Mouse (Mus musculus) gastrocnemius, adult 2 months (tissue): ENCODE measurements around the gene Esrrb. TPM values are rescaled to one million over a fixed set of nuclear protein-coding genes. Genes with fewer than 3 reads are reported as not detected.

ENCODE experiments used
- DNase-seq: peaks from one replicate; pipeline ENCODE4 v3.0.0; 2022
- H3K27ac ChIP-seq: fragments of 200-600 bp; 2 replicates; pipeline ENCODE4 v1.8.1; 2022; ENCODE audit warnings: mild to moderate bottlenecking
- H3K4me3 ChIP-seq: fragments of 200-600 bp; 2 replicates; pipeline ENCODE4 v1.8.1; 2022; ENCODE audit warnings: mild to moderate bottlenecking, moderate library complexity
- CTCF ChIP-seq: fragments of 200-600 bp; IDR thresholded peaks from 2 replicates; pipeline ENCODE4 v1.8.1; 2022; ENCODE audit warnings: antibody characterized with exemption, mild to moderate bottlenecking, moderate library complexity
- intact Hi-C: fragments of 180-260 bp; cut with DNase I; formaldehyde crosslinking; loops from one replicate; pipeline ENCODE4 v1.15.1; 2025
- total RNA-seq, 2 experiments: library from RNA; stranded (reverse); gene quantifications; 2 replicates each; pipeline ENCODE4 v1.2.3; 2021

Gene Esrrb
- total RNA-seq, 2 experiments from 2014 or later: 5.4 to 11.5 TPM

DNA sequence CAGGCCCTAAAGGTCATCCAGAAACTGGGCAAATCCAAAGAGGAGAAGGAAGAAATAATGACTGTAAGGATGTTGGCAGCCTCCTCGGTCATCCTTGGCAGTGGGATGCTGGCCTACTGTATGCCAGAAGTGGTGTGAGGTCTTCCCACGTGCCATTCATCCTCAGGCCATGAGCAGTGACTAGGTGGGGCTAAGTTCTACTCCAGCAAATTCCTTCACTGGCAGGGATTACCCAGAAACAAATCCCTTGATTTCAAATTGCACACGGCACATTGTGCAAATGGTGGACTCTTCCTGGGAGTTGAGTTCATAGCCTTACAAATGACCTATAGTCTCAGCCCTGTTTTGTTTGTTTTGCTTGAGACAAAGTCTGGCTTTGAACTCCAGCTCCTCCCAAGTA lies 151.4 kb downstream of the Esrrb start:
- TF ChIP-seq CTCF: no peak

DNA sequence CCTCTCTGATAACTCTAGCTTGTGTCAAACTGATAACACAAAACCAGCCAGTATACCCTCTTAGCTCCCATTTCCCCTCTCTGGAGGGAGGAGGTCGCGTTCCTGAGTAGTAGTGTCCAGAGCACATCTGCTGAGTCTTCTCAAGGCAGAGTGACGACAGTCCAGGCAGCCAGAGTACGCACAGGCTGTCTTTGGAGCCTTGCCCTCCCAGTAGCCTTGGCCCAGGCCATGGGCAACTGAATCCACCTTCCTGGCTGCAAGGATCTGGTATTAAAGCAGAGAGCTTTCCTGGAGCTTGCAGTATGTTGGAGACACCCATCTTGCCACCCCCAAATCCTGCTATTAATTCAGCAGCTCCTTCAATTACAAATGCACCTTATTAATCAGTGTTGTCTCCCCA lies 152.7 kb downstream of the Esrrb start:
- TF ChIP-seq CTCF: no peak
- Histone ChIP-seq H3K27ac (no peak overlapping the region), H3K4me3 (no peak overlapping the region)
- intact Hi-C loops: no loop called here
- DNase-seq: peak; percentile 65

More for the DNA sequence above, 151.4 kb downstream of the Esrrb start:
- intact Hi-C loops: no loop called here
- Histone ChIP-seq H3K4me3 (no peak overlapping the region), H3K27ac (no peak overlapping the region)
- no peak for DNase-seq

DNA sequence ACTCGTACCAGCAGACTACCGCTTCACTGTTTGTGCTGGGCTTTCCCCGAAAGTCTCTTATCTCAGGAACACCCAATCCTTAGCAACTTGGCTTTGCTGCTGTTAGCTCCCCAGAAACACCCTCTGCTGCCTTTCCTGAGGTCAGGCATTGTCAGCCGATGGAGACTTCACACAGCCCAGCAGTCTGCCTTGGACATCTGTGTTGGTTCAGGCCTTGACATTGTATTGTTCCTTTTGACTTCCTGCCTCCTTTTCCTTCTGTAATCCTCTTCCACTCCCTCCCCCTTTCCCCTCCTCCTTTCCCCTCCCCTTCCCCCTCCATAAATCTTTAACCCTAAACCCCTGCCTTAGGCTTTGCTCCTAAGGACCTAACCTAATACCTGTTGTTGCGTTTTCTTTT lies 155.7 kb downstream of the Esrrb start:
- no peak overlapping the region for H3K4me3 ChIP-seq
- intact Hi-C loops: no loop called here
- H3K27ac ChIP-seq: no peak overlapping the region
- DNase-seq: no peak
- TF ChIP-seq CTCF: no peak

DNA sequence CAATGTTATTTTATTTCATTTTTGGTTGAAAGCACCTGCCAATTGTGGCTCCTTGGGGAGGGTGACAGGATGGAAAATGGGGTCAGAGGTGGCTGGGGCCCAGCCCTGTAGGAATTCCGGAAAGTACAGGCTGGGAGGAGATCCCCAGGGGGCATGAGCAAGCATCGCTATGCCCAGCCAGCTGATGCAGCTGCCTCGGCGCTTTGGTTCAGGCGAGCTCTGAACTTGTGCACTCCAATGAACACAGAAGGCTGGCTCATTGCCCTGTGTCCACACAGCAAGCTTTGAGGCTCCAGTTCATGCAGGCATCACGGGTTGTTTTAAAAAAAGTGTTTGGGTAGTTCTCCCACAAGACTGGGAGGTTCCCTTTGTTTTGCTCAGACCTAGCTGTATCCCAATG lies 156.8 kb downstream of the Esrrb start:
- no peak for TF ChIP-seq CTCF
- no peak overlapping the region for H3K4me3 ChIP-seq
- intact Hi-C loops: no loop called here
- H3K27ac ChIP-seq: no peak overlapping the region
- DNase-seq: peak; percentile 47

DNA sequence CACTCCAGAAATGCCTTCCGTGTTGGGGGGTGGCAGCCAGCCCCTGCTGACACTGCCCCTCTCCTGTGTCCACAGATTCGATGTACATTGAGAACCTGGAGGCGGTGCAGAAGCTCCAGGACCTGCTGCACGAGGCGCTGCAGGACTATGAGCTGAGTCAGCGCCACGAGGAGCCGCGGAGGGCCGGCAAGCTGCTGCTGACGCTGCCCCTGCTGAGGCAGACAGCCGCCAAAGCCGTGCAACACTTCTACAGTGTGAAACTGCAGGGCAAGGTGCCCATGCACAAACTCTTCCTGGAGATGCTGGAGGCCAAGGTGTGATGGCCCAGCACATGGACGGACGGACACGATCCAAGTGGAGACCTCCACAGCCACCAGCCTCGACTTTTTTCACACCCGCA lies 157.8 kb downstream of the Esrrb start:
- no peak for TF ChIP-seq CTCF
- Histone ChIP-seq H3K27ac (no peak overlapping the region), H3K4me3 (no peak overlapping the region)
- no peak for DNase-seq
- intact Hi-C loops: no loop called here

DNA sequence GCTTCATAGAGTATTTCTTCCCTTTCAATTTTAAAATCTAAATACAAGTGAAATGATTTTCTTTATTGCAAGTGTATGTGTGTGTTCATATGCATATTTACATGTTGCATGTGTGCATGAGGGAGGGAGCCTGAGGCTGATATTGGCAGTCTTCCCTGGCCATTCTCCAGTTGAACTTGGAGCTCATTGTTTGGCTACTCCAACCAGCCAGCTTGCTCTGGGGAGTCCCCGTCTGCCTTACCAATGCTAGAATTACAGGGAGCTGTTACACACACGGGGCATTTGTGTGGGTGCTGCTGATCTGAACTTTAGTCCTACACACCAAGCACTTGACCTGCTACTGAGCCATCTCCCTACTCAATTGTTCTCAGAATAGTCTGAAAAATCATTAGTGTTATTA lies 173.4 kb downstream of the Esrrb start:
- H3K27ac ChIP-seq: no peak overlapping the region
- intact Hi-C loops: no loop called here
- no peak overlapping the region for H3K4me3 ChIP-seq
- TF ChIP-seq CTCF: no peak
- no peak for DNase-seq

DNA sequence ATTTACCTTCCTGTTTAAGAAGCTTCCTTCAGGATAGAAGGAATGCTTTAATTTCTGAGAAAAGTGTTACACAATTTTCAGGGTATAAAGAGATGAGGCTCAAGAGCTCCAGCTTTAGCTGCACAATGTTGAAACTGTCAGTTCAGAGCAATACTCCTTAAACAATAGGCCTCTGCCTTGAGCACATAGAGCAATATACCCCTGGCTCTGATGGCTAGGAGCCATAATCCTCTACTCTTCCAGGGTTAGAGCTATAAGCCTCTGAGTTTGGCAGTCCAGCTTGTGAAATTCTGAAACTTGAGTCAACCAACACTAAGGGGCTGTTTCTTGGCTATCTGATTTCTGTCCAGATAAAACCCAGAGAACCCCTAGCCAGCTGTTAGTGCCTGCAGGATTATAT lies 176.9 kb downstream of the Esrrb start:
- intact Hi-C loops: no loop called here
- no peak overlapping the region for H3K4me3 ChIP-seq

DNA sequence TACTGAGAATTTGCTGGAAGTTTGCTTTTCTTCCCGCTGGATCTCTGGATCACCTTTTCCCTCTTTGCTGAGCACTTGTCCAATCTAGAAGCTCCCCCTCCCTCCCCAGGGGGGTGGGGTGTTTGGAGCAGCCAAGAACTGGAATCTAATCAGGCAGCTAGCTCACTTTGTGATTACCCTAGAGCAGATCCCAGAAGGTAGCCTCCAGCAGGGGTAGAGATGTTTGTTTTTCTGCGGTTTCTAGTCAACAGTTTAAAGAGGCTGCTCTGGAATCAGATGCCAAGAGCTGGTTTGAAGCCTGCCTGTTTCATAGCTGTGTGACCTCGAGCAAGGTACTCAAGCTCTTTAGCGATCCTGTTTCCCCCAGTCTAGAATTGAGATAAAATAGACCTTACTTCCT lies 177.8 kb downstream of the Esrrb start:
- Histone ChIP-seq H3K27ac (no peak overlapping the region), H3K4me3 (no peak overlapping the region)
- peak; percentile 26 for DNase-seq
- intact Hi-C loops: no loop called here
- no peak for TF ChIP-seq CTCF

More for the DNA sequence above, 176.9 kb downstream of the Esrrb start:
- DNase-seq: no peak
- no peak overlapping the region for H3K27ac ChIP-seq
- TF ChIP-seq CTCF: no peak

DNA sequence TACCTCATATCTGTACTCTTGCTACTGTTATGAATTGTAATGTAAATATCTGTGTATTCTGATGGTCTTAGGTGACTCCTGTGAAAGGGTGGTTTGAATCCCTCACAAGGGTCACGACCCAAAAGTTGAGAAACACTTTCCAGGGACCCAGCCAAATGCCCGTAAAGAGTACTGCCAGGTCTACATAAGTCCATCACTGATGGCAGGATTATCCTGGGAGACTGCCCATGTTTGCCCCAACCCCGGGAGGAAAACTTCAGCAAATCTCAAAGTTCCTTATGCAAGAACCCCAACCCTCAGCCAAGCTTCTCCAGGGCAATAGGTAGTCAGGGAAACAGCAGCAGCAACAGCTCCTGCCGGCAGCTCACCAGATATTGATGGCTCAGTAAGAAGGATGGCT lies 178.6 kb downstream of the Esrrb start:
- Histone ChIP-seq H3K27ac (no peak overlapping the region), H3K4me3 (no peak overlapping the region)
- no peak for TF ChIP-seq CTCF
- DNase-seq: no peak
- intact Hi-C loops: no loop called here

DNA sequence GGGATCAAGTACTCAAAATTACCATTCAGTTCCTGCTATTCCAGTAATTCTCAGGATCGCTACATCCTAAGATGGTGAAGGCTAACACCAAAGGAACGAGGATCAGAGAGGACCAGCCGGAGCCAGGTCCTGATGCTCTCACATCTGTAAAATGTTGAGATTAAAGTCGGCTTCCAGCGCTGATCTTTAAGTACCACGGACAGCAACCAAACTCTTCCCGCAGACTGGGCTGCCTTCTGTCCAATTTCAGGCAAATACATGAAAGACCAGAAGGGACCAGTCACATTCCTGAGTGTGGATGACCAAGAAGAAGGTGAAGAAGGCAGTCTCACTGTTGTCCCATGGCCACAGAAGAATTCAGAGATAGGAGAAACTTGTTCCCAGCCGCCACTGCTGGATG lies 186.9 kb downstream of the Esrrb start:
- Histone ChIP-seq H3K4me3 (no peak overlapping the region), H3K27ac (no peak overlapping the region)
- no peak for TF ChIP-seq CTCF
- intact Hi-C loops: no loop called here
- DNase-seq: no peak

DNA sequence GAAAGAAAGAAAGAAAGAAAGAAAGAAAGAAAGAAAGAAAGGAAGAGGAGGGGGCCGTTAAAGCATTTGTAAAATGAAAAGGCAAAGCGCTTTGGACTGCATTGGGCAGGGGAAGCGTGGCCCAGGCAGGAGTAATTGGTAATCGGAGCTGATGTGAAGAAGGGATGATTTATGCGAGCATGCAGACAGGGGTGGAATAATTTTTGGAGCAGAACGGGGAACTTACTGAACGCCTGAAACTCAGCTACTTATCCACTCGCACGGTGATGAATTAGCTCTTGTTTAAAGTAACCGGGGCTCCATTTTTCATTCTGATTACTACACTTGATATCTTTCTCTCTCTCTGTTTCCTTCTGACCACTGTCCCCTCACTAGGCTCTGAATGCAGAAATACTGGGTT lies 192.1 kb downstream of the Esrrb start:
- Histone ChIP-seq H3K4me3 (no peak overlapping the region), H3K27ac (no peak overlapping the region)
- intact Hi-C loops: no loop called here
- TF ChIP-seq CTCF: no peak
- DNase-seq: no peak

DNA sequence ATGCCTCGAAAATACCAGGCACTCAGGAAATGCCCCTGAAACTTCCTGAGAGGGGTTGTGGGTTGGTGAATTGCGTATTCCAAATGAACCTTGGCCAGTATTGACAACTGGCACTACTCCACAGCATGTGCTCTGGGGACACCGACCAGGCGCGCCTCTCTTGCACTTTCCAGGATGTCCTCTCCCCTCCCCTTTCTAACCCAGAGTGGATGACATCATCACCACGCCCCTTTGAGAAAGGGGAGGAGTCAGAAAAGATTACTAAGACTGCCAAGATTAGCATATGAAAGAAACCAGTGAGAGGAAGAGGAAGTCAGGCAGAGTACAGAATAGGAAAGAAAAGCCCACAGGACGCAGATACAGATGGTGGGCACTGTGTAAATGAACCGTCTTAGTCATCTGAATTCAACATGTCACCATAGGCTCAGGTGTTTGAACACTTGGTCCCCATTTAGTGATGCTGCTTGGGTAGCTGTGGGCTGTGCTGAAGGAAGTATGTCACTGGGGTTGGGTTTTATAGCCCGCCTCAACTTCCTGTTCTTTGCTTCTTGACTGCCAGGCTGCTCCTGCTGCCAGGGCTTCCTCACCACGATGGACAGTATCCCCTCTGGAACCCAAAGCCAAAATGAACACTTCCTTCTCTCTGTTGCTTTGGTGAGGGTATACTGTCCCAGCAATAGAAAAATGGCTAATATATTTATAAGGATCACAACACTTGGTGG lies 196.0 kb downstream of the Esrrb start:
- Histone ChIP-seq H3K27ac (no peak overlapping the region), H3K4me3 (no peak overlapping the region)
- intact Hi-C loops: no loop called here
- no peak for DNase-seq
- TF ChIP-seq CTCF: no peak

DNA sequence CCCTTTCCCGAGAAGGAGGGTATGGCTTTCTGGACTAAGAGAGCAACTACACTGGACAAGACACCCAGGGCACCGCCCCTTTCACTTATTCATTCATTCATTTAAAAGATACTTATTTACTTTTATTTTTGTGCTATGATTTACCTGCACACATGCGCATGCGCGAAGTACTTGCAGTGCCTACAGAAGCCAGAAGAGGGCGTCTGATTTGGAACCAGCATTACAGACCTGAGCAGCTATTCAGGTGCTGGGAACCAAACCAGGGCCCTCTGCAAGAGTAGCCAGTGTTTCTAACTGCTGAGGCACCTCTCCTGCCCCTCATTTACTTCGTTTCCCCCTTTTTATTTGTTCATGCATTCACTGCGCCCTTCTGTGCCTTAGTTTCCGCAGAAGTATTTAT lies 198.0 kb downstream of the Esrrb start:
- intact Hi-C loops: no loop called here
- no peak for DNase-seq
- Histone ChIP-seq H3K4me3 (no peak overlapping the region), H3K27ac (no peak overlapping the region)
- no peak; the same call in 1 of the 2 replicates for TF ChIP-seq CTCF

DNA sequence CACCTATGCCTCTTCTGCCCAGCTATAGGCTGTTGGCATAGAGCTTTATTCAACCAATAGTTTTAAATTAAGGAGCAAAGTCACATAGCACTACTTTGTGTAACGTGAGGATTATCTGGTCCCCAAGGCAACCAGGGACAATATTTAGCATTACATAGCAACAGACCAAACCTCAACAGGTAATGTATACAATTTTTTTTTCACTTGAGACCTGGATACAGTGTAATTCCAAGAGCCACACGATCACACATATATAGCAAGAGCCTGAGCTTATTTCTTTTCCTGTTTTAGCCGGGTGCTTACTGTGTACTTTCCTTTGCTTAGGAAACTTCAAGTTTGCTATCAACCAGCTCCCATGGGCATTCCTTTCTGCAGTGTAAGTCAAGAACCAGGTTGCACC lies 201.8 kb downstream of the Esrrb start:
- intact Hi-C loops: no loop called here
- TF ChIP-seq CTCF: no peak
- Histone ChIP-seq H3K27ac (no peak overlapping the region), H3K4me3 (no peak overlapping the region)
- DNase-seq: no peak
